Mouse (Mus musculus) cerebellum, postnatal 4 days (tissue): ENCODE data around the gene Usp54.
"Not testable (repeated sequence)": the region's sequence is repeated elsewhere in the genome, so short reads cannot be mapped to it uniquely, and the experiment has no call there.

Experiments used
- DNase-seq, 2 experiments: peaks; one replicate each; pipeline ENCODE4 v3.0.0; 2022; ENCODE audit warnings: low spot score in 2 of 2, mixed read lengths in 1 of 2

Gene Usp54

DNA sequence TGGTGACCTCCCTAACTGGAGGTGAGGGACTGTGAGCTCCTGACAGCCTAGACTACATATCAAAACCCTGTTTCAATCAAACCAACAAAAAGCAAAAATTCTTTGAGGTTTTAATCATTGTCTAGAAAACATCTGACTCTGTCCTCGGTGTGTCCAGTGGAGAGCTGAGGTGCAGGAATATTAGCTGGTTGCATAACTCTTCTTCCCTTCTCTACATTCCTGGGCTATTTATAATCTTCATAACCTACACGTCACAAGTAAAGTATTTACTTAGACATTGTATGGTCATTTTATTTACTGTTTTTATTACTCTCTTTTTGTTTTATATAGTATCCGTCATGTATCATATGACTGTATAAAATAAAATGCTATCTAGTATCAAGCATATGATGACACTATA lies 31.3 kb downstream of the Usp54 start:
- DNase-seq: no peak

DNA sequence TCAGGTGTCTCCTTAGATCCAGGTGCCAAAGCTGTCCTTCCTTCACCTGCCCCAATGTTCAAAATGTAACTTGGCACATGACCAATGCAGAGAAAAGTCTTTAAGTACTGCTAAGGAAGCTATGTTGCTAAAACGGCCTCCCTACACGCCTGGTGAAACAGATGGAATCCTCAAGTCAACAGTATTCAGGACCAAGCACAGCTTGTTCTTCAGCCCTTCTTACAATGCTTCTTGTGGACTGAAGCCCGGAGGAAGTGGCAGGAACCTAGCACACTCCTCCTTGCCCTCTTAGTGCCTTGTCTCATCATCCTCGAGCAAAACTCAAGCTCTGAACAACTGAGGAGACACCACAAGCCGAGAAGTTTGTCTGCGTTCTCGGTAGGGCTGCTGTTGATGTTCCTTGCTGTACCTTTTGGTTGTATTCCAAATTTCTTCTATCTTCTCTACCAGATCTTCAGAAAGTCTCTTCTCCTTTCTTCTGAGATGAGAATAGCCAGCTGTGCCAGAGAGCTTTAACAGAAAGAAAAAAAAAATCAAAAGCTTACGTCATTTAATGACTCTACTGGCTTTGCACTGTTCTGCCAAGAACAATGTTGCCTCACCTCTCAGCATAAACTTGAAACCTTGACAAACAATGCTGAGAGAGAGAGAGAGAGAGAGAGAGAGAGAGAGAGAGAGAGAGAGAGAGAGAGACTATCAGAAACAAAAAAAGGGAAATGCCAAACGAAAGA lies 33.3 kb downstream of the Usp54 start:
- no peak for DNase-seq

DNA sequence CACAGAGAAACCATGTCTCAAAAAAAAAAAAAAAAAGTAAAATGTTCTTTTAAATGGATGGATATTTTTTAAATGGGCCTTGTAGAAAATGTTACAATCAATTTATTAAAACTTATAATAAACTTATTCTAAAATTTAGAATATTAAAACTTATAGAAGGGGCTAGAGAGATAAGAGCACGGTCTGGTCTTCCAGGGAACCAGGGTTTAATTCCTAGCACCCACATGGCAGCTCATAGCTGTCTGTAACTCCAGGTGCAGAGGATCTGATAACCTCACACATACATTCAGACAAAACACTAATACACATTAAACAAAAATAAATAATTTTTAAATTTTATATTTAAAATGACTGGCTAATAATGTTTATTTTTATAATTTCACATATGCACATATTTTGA lies 39.6 kb downstream of the Usp54 start:
- no peak for DNase-seq

DNA sequence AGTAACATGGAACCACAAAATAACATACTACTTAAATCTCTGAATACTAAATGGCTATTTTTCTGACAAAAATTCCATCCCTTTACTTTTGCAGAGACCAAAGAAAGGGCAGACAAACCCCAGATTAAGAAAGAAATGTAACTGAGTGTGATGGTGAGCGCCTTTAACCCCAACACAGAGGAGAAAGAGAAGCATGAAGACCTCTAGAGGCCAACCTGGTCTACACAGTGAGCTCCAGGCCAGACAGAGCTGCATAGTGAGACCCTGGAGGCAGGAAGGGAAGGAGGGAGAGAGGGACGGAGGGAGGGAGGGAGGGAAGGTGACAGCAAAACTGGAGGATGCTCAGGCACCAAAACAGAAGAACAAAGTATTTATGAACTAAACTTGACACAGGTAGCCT lies 40.7 kb downstream of the Usp54 start:
- no peak for DNase-seq

DNA sequence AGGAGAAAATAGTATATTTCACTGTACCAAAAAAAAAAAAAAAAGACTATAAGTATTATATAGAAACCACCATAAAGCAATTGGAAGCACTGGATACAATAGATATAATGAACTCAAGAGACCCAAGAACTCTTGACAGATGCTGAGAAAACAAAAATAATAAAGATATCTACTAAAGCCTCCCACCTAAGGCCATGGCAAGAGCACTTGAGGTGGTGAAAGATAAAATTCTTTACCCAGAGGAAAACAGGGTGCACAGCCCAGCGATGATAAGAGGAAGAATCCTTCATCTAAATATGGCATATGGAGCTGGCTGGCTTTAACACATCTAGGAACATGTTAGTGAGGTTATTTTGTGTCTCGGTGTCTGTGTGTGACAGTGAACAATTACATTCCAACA lies 41.3 kb downstream of the Usp54 start:
- no peak for DNase-seq

DNA sequence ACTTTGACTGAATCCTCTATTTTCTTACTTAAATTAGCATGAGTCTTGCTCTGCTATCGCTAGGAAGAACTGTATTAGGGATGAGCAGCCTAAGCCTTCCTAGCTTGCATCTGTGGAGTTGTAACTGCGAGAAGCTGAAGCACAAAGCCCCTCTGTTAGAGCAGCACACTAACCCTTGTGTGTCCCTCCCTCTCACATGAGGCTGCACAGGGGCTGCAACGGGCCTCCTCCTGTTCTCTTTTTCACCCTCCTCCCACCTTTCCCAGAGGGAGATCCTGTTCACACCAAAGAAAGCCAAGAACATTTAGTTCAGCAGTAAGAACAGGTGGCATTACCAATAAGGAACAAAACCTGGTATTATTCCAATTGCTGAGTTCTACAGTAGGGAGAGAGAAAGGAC lies 45.1 kb downstream of the Usp54 start:
- no peak for DNase-seq

DNA sequence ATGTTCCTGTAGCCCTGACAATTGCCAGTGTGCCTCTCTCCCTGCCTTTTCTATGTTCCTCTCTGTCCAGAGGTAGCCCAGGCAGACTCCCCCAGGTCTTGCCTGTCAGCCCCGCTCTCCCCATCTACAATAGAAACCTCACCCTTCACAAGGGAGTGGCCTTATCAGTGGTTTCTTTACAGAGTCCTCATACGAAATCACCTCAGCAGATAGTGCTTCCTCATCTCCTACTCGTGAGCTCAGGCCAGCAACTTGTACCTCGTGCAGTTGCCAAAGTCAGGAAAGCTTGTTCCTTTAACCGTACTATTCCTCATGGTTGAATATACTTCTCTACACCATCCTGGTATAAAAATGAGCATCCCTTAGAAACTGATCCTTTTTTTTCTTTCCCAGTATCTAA lies 53.4 kb downstream of the Usp54 start:
- DNase-seq: no peak

DNA sequence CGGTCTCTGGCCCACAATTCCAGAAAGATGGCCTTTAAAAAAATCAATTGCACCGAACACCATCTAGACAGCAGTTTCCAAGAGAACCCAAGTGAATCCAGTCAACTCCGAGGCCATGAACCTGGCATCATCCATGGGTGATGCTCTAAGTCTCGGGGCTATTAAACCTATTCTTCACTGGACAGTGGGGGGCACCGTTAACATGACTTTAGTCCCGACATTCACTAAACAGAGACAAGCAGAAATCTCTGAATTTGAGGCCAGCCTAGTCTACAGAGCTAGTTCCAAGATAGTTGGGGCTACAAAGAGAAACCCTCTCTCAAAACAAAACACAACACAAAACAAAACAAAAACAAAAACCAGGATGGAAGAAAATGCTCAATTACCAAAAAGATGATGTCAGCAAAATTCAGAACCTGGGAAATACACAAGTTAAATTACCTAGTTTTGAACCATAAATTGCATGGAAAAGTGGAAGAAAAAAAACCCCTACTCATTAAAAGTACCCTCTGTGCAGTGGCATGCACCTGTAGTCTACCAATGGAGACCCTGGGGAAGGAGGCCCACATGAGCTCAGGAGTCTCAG lies 61.9 kb downstream of the Usp54 start:
- no peak for DNase-seq

DNA sequence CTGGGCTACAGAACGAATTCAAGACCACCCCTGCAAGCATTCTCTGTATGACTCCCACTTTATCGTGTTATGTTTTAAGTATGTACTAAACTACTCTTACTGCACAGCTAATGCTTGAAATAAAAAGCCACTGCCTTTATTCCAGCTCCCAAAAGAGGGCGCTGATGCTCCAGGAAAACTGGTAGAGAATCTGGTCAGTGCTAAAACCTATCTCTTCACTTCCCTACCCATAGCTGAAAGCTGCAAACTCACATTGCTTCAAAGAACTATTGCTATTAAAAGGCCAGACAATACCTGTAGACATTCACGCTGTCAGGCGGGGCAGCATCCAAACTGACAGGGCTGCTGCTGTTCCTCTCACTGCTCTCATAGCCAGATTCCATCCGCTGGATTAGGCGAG lies 64.7 kb downstream of the Usp54 start:
- peak; percentile 40 to 69 for DNase-seq

DNA sequence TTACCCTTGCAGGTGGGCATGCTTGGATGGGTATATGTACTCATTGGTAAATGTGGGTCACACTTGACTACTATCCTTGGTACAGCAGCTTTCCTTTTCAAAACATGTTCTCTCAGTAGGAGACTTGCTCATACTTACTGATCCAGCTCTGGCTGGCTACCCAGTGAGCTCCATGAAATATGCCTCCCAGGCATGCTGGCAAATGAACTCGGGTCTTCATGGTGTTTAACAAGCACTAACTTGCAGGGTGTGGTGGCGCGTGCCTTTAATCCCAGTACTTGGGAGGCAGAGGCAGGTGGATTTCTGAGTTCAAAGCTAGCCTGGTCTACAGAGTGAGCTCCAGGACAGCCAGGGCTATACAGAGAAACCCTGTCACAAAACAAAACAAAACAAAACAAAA lies 67.7 kb downstream of the Usp54 start:
- not testable (repeated sequence) for DNase-seq

DNA sequence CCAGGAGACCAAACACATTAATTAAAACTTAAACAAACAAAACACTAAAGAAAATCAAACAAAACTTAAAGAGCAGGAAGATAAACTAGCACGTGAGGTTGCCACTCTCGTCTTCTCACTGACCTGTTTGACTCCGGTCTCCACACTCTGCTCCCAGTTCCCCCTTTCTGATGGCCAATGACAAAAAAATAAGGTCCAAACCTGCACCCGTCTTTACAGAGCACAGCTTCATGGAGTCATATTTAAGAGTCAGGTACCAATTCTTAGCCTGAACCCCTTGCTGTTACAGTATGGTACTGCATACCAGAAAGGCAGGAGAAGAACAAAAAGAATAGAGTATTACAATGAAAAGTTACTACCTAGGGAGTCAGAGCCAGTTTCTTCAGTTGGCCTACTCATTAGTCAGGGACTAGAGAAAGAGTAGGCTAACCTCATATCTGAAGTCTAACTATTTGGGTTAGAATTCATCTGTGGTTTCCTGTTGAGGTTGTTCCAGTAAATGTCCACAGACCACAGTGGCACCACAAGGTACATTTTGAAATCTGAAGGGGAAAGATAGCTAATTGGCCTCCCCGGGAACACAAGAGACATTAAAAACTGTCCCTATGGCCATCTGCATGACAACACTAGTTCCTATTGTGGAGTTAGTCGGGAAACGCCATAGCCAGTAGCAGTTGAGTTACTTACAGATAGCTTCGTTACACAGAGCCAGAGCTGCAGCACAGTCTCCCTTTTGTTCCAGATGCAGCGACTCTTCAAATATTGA lies 75.4 kb downstream of the Usp54 start:
- DNase-seq: no peak

DNA sequence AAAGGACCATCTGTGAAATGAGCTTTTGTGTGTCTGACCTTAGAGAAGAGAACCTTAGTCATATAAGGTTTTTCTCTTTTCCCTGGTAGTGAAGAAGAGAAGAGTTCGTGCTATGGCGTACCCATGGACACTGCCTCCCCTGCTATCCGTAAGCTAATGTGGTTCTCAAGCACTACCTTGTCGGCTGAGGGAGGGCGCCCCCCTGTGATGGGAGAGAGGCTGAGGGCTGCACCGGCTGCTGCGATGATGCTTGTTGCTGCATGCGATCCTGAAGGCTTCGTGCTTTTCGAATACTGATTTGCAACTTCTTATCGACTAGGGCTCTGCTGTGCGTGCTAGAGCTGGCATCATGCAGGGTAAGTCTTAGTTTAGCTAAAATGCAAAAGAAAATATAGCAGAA lies 76.2 kb downstream of the Usp54 start:
- no peak for DNase-seq

DNA sequence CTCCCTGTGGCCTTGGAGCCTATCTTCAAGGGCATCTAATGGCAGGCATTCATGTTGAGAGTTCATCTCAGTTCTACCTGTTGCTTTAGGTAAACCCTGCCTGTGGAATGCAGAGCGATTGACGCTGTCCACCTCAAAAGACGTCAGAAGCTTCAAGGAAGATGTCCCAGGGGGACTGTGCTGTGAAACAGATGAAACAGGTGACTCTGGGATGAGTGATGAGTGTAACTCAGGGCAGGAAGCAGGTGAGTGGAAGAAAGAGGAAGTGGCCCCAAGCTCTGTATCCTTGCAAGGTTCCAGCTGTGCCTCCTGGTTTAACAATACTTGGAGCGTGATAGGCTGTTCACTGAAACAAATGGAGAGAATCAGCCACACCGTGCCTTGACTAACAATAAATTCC lies 79.0 kb downstream of the Usp54 start:
- no peak for DNase-seq

DNA sequence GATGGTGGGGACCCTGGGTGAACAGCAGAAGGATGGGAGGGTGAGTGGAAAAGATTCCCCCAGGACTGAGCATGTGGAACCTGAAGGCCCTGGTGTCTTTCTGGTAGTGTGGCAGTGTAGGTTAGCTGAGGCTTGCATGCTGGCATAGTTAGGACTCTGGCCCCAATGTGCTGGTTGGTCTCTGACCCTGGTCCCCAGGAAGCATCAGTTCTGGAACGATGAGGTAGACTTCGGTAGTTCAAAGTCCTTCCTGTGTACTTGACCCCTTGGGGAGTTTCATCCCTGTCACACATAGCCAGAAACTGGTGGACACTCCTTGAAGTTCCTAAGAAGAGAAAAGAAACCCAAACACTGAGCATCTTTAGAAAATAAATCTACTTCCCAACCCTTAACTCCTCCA lies 90.7 kb downstream of the Usp54 start:
- no peak for DNase-seq

DNA sequence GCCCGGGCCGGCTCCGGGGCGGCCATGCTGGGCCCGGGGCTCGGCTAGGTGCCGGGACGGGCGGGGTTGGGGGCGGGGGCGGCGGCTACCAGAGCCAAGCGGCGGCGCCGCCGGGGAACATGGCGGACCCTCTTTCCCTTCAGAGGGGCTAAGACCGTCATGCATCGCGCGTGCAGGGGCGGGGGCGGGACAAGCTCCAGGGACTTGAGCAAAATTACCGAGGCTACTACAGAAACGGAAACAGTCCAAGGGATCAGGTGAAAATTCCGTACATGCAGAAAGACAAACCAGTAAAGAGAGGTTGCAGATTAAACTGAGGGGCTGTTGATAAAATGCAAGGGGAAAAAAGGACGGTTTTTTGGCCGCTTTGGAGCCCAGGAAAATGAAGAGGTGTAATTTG lies 94.4 kb downstream of the Usp54 start, which contains the start of gene Ppp3cb:
Gene Ppp3cb (minus strand): TSS at position 159 of the 400 bp plus-strand sequence.
- DNase-seq: peak; percentile 52 to 77

DNA sequence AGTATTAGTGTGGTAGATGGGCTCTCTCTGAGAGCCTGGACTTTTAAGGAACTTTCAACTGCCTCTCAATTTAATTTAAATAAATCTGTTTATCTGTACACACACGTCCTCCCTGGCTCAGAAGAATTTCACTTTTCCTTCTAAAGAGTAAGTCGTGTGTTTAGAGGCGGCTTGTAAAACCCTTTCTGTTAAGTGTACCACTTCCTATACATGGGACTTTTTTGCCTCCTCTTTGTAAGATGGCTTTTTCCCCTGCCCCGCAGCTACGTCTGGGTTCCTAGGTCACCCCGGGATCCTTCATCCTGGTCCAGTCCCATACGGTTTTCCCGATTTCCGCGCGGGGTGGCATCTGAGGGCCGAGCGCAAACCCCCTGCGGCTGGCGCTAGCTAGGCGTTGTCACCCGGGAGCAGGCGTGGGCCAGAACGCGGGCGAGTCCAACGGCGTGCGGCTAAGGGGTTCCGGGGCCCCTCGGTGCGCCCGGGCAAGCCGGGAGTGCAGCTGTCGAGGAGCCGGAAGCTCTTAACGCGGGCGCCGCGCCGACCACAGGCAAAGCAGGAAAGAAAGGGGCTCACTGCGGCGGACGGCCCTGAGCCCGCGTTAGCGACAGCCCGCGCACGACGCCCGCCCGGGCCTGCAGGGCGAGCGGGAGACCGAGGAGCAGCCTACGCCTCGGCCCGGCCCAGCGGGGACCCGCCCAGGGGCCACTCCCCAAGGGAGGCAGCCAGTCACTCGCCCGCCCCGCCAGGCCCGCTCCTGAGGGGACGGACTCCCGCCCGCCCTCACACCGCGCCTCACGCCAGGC lies 95.1 kb downstream of the Usp54 start:
- DNase-seq: peak; percentile 59 to 71

DNA sequence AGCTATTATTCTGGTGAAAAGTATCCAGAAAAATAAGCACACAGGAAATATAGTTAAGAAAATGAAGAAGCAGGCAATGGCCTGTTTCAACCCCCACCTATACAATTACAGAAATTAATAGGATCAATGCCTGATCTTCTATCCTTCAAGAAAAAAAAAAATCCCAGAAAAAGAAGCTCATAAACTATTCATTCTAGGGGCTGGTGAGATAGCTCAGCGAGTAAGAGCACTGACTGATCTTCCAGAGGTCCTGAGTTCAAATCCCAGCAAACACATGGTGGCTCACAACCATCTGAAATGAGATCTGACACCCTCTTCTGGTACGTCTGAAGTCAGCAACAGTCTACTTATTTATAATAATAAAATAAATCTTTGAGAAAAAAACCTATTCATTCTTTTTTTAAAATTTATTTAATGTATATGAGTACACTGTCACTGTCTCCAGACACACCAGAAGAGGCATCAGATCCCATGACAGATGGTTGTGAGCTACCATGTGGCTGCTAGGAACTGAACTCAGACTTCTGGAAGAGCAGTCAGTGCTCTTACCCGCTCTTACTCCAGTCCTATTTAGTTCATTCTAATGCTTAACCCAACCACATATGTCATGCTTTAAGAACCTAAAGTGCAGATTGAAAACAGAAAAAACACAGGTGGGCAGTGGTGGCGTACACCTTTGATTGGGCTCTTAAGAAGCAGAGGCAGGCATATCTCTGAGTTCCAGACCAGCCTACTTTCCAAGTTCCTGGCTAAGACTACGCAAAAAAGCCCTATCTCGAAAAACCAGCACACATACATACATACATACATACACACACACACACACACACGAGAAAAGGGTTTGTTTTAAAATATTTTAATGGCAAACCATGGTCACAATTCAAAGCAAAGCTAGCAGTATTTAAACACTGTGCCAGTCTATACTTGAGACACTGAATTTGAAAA lies 96.1 kb downstream of the Usp54 start:
- DNase-seq: no peak

DNA sequence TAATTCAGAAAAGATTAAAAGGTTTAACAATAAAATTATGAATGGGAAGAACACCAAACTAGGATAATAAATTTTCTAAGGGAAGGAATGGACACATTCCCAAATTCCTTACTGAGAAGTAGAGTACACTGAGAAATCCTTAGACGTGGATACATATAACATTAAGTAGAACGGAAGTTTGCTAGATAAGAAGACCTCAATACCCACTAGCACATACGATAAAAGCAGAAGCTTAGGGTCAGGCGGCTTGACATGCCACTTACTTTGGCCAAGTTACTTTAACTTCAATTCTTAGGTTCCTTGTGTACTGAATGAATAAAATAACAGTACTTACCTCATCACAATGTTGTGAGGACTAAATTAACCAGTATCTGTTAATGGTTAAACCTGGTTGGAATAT lies 111.2 kb downstream of the Usp54 start:
- DNase-seq: no peak

DNA sequence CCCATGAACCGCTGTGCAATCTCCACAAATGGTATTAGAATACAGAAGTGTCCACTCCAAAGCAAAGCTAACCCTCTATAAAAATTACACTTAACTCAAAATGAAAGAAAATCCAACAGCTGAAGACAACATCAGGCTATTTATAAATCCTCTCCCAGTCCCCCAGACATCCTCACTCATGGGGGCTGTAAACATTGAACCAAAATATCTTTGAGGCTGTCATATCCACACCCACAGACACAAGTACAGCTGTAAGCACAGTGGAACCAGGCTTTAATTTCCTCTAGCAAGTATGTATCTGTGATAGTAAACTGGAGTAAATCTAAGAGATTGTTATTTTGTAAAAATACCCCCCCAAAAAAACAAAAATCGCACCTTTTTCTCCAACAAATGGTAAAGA lies 120.7 kb downstream of the Usp54 start:
- DNase-seq: no peak

DNA sequence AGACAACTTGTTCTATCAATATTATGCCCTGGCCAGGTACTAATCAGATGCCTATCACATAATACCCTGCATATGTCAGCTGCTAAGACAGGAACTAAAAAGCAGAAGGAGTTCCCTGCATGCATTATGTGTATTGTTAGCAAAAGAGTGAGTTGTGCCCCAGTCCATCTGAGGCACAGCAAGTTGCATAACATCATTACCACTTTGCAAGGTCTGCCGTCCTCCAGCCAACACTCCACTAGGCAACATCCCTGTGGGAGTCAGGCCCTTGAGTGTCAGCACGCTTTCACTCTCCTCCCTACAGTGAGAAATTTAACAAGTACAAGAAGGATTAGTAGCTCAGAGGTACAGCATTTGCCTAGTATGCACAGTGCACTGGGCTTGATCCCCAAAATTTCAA lies 132.4 kb downstream of the Usp54 start:
- DNase-seq: no peak

DNA sequence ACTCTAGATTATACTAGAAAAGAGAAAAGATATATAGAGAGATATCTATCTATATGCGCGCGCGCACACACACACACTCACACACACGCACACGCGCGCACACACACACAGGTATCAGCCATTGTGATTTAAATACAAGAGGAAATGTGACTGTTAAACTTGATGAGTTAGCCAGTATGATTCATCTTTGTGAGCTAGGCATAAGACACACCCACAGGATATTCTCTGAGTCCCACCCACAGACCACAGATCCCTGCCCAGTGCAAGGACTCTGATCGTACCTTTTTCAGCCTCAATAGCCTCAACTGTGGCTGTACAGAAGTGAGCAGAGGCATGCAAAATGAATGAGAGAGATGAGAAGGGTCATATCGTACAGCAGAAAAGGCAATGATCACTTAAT lies 137.9 kb downstream of the Usp54 start:
- DNase-seq: no peak
